Mouse (Mus musculus) CD4-positive, CD25-positive, alpha-beta regulatory T cell, adult 4 months (primary cell): ENCODE data around the gene Trafd1. TPM values are rescaled to one million over a fixed set of nuclear protein-coding genes. Genes with fewer than 3 reads are reported as not detected.

Experiments used
- ATAC-seq: one replicate; pipeline ENCODE4 v1.8.0; 2017
- polyA plus RNA-seq, 2 experiments: library from polyadenylated mRNA; unstranded; fragments of 100-300 nt; shearing (Covaris generic); gene quantifications; one replicate each; pipeline ENCODE4 v1.2.1; 2017

Gene Trafd1
- polyA plus RNA-seq, 2 experiments from 2014 or later = 37.5 to 58.0 TPM

DNA sequence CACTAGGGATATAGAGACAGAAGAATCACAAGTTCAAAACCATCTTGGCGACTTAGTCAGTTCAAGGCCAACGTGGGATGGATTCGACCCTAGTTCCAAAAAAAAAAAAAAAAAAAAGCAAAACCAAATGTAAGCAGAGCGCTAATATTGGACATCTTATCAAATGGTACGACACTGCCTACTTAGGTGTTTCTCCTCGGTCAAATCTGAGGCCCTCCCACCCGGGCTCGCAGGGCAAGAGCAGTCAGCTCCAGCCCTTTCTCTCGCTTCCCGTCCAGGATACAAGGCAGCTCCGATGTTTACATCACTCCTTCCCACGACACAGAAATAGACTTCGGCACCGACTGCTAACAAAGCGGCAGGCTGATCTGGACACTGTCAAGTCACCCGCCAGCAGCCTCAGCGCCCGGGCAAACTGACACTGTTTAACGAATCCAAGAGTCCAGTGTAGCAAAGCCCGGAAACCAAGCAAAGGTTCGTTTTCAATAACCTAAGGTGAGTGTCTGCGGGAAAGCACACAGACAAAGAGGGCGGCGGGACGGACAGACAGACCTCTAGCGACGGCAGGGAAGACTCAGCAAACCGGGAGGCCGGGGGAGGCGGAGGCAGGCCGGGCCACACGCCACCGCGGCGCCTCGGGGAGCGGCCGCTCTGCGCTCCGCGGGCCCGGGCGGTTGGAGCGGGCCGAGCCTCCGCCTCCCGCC, 523 bp downstream of the Trafd1 start:
- ATAC-seq = peak; percentile 16

GRCm38 (mm10) chr5:121383857-121384756, 1.3 kb downstream of the Trafd1 start:
- no peak for ATAC-seq

- ATAC-seq = no peak
Observed at GRCm38 (mm10) chr5:121380692-121381091, 4.7 kb downstream of the Trafd1 start.

- no peak for ATAC-seq
Observed at GRCm38 (mm10) chr5:121378678-121379256, 6.7 kb downstream of the Trafd1 start.

- ATAC-seq = peak; percentile 66
Observed at GRCm38 (mm10) chr5:121376972-121377371, 8.5 kb downstream of the Trafd1 start.

DNA sequence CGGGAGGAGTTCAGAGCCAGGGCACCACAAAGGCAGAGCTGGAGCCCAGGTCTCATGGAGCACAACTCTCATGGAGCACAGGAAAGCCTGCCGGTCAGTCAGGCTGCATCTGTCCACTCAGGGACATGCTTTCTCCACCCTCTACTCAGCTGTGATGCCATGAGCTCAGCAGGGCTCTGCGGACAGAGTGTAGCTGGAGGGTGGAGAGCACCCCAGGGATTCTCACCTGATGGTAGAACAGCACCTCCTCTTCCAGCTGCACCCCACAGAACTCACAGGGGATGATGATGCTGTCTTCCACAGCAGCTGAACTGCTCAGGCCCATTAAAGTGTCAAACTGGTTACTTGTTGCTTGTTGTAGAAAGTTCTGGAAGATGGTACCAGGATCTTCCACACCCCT, 10.6 kb downstream of the Trafd1 start:
- ATAC-seq = no peak

DNA sequence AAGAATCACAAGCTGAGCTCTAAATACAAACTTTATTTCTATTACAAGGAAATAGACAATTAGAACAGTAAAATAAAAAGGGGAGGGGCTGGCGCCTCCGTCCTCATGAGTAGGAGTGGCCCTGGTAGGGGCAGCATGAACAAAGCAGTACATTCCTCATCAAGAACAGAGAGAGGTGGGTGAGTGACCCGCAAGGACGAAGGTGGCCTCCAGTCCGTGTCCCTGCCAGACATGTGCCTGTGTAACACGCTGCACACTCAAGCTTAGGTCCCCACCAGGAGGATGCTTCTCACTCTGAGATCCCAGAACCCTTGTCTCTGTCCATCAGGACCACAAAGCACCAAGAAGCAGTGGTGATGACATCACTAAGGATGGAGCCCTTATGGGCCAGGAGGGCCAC, 13.7 kb downstream of the Trafd1 start:
- no peak for ATAC-seq

- ATAC-seq = no peak
Observed at GRCm38 (mm10) chr5:121367255-121367654, 18.2 kb downstream of the Trafd1 start.

- no peak for ATAC-seq
Observed at GRCm38 (mm10) chr5:121366449-121367225, 18.8 kb downstream of the Trafd1 start.

- no peak for ATAC-seq
Observed at GRCm38 (mm10) chr5:121363441-121363840, 22.0 kb downstream of the Trafd1 start.

DNA sequence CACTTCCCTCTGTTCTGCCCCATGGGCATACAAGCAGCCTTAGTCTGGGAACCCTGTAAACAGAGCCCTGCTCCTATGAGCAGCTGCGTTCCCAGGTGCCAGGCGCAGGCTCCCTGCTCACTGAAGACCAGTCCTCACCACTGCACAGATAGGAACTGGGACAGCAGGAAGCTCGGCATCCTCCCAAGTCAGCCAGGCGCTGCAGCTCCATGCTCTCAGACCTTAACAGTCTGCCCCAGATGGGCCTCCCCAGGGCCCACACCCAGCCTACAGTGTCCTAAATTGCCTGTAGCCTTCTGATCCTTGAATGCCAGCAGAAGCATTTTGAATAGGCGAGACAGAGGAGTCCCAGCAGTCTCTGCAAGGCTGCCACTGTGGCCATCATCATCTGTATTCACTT, 23.7 kb downstream of the Trafd1 start:
- ATAC-seq = no peak

GRCm38 (mm10) chr5:121359229-121359628, 26.2 kb downstream of the Trafd1 start:
- ATAC-seq = no peak

DNA sequence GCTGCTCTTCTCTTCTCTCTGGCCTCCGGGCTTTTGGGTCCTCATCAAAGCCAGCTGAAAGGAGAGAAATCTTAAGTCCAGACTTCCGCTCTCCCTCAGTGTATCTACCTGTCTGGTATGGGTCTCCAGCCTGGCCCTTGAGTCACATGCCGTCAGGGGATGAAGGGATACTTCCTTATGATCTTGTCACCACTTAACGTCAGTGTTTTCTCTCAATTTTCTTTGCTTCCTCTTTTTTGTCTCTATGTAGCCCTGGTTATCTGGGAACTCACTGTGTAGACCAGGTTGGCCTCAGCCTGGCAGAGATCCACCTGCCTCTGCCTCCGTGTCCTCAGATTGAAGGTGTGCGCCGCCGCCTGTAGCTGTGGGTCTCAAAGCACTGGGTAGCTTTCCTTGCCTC, 41.4 kb downstream of the Trafd1 start:
- no peak for ATAC-seq

GRCm38 (mm10) chr5:121342490-121342889, 42.9 kb downstream of the Trafd1 start:
- ATAC-seq = no peak

DNA sequence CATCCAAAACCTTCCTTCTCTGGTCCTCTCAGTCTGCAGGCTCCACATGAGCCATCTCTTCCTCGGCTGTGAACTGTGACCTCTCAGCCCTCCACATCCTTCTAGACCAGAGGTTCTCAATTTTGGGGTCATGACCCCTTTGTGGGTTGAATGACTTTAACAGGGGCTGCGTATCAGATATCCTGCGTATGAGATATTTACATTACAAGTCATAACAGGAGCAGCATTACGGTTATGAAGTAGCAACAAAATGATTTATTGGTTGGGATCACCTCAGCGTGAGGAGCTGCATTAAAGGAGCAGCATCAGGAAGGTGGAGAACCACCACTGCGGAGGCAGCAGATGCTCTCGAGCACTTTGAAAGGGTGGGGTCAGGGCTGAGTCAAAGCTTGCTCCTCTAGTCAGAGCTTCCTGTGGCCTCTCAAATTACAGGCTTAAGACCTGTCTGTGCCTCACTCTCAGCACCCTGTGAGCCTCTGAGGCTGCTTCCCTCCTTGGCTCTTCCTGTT, 44.4 kb downstream of the Trafd1 start:
- peak; percentile 95 for ATAC-seq

- ATAC-seq = no peak
Observed at GRCm38 (mm10) chr5:121339507-121340230, 45.8 kb downstream of the Trafd1 start.

GRCm38 (mm10) chr5:121336776-121337175, 48.7 kb downstream of the Trafd1 start:
- no peak for ATAC-seq

GRCm38 (mm10) chr5:121336009-121336408, 49.4 kb downstream of the Trafd1 start:
- ATAC-seq = no peak

- ATAC-seq = peak; percentile 84
Observed at GRCm38 (mm10) chr5:121335426-121335825, 50.0 kb downstream of the Trafd1 start.

GRCm38 (mm10) chr5:121334454-121334853, 51.0 kb downstream of the Trafd1 start:
- ATAC-seq = no peak

DNA sequence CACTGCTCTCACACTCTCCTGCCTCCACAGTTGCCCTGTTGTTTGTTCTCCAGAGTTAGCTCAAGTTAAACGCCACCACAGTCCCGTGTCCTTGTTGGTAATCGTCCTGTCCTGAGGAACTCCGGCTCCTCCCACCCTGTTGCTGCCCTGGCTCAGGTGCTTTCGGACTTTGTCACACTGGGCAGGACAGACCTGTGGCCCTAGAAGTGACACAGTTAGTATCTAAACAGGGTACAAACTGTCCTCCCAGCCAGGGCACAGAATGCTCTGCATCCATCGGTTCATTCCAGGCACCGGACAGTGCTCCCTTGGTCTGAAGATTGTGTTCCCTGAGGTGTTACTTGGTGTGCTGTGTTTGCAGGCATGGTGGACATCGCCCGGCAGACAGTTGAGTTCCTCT, 51.5 kb downstream of the Trafd1 start:
- no peak for ATAC-seq

GRCm38 (mm10) chr5:121331731-121332130, 53.7 kb downstream of the Trafd1 start:
- ATAC-seq = no peak
